Mouse (Mus musculus): ENCODE measurements around the gene Tspan9. TPM values are rescaled to one million over a fixed set of nuclear protein-coding genes. Genes with fewer than 3 reads are reported as not detected.

Tspan9 gene
- polyA plus RNA-seq, 1 experiment: 107 TPM

GRCm38 (mm10) chr6:128047671-128048070 lies 95.7 kb downstream of the Tspan9 start:
- H3K27ac ChIP-seq (ENCODE audit: insufficient read depth, low read depth, low read length): no peak overlapping the region
- H3K36me3 ChIP-seq (ENCODE audit: control insufficient read depth, insufficient read depth, low read length): no peaks in the 10 kb centered on the region
- H3K27me3 ChIP-seq (replicated peaks; ENCODE audit: control insufficient read depth, insufficient read depth, low read length): no peaks in the 10 kb centered on the region
- DNase-seq: no peak
- 0 out of 2 replicates have a peak, but pooled peaks cover 2% of the 10 kb centered on the region for H3K4me1 ChIP-seq (ENCODE audit: control insufficient read depth, insufficient read depth, low read length)
- no peak overlapping the region for H3K4me3 ChIP-seq (ENCODE audit: insufficient read depth, low read depth, low read length)
- TF ChIP-seq POLR2A (IDR thresholded peaks at IDR 0.05; ENCODE audit: low read depth, low read length) (no peak), CTCF (conservative IDR thresholded peaks at IDR 0.05; ENCODE audit: insufficient read depth, insufficient read length, low read depth, low read length) (no peak)
- WGBS: 70% methylated on average over 7 of the region's 7 CpGs

- no peak for TF ChIP-seq CTCF (conservative IDR thresholded peaks at IDR 0.05; ENCODE audit: insufficient read depth, insufficient read length, low read depth, low read length)
- TF ChIP-seq POLR2A (IDR thresholded peaks at IDR 0.05; ENCODE audit: low read depth, low read length): no peak
- WGBS: 83% methylated on average over 8 of the region's 8 CpGs
- Histone ChIP-seq H3K4me3 (ENCODE audit: insufficient read depth, low read depth, low read length) (no peak overlapping the region), H3K36me3 (ENCODE audit: control insufficient read depth, insufficient read depth, low read length) (no peaks in the 10 kb centered on the region), H3K27me3 (replicated peaks; ENCODE audit: control insufficient read depth, insufficient read depth, low read length) (no peaks in the 10 kb centered on the region), H3K4me1 (ENCODE audit: control insufficient read depth, insufficient read depth, low read length) (0 out of 2 replicates have a peak, but pooled peaks cover 2% of the 10 kb centered on the region), H3K27ac (ENCODE audit: insufficient read depth, low read depth, low read length) (no peak overlapping the region)
- no peak for DNase-seq
These were observed 96.2 kb downstream of the Tspan9 start for GRCm38 (mm10) chr6:128047239-128047638.

GRCm38 (mm10) chr6:128046799-128047198 lies 96.6 kb downstream of the Tspan9 start:
- WGBS: 80% methylated on average over 6 of the region's 6 CpGs
- no peaks in the 10 kb centered on the region for H3K27me3 ChIP-seq (replicated peaks; ENCODE audit: control insufficient read depth, insufficient read depth, low read length)
- 0 out of 2 replicates have a peak, but pooled peaks cover 2% of the 10 kb centered on the region for H3K4me1 ChIP-seq (ENCODE audit: control insufficient read depth, insufficient read depth, low read length)
- TF ChIP-seq CTCF (conservative IDR thresholded peaks at IDR 0.05; ENCODE audit: insufficient read depth, insufficient read length, low read depth, low read length) (no peak), POLR2A (IDR thresholded peaks at IDR 0.05; ENCODE audit: low read depth, low read length) (no peak)
- H3K4me3 ChIP-seq (ENCODE audit: insufficient read depth, low read depth, low read length): no peak overlapping the region
- DNase-seq: no peak
- no peaks in the 10 kb centered on the region for H3K36me3 ChIP-seq (ENCODE audit: control insufficient read depth, insufficient read depth, low read length)
- no peak overlapping the region for H3K27ac ChIP-seq (ENCODE audit: insufficient read depth, low read depth, low read length)

DNA sequence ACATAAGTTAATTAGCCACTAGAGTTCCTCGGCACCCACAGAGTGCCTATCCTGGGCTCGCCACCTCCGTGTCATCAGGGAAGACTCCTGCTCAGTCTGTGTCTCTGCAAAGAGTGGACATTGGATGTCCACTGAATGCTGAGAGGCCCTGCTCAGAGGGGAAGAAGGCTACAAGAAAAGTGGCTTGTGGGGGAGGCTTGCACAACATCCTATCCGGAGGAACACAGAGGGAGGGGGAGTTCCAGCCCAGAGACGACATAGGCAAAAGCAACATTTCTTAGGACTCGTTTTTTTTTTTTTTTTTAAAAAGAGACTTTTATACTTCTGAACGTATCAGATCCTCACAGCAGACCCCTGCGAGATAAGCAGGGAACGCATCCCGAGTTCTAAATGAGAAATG lies 98.7 kb downstream of the Tspan9 start:
- H3K27me3 ChIP-seq (replicated peaks; ENCODE audit: control insufficient read depth, insufficient read depth, low read length): no peaks in the 10 kb centered on the region
- H3K27ac ChIP-seq (ENCODE audit: insufficient read depth, low read depth, low read length): no peak overlapping the region
- H3K36me3 ChIP-seq (ENCODE audit: control insufficient read depth, insufficient read depth, low read length): no peaks in the 10 kb centered on the region
- TF ChIP-seq POLR2A (IDR thresholded peaks at IDR 0.05; ENCODE audit: low read depth, low read length) (no peak), CTCF (conservative IDR thresholded peaks at IDR 0.05; ENCODE audit: insufficient read depth, insufficient read length, low read depth, low read length) (no peak)
- H3K4me3 ChIP-seq (ENCODE audit: insufficient read depth, low read depth, low read length): no peak overlapping the region
- no peak for DNase-seq
- H3K4me1 ChIP-seq (ENCODE audit: control insufficient read depth, insufficient read depth, low read length): 0 out of 2 replicates have a peak, but pooled peaks cover 2% of the 10 kb centered on the region
- WGBS: 57% methylated on average over 10 of the region's 10 CpGs

- H3K27ac ChIP-seq (ENCODE audit: insufficient read depth, low read depth, low read length): no peak overlapping the region
- H3K27me3 ChIP-seq (replicated peaks; ENCODE audit: control insufficient read depth, insufficient read depth, low read length): no peaks in the 10 kb centered on the region
- no peak for DNase-seq
- 57% methylated on average over 6 of the region's 6 CpGs for WGBS
- H3K4me3 ChIP-seq (ENCODE audit: insufficient read depth, low read depth, low read length): no peak overlapping the region
- H3K36me3 ChIP-seq (ENCODE audit: control insufficient read depth, insufficient read depth, low read length): no peaks in the 10 kb centered on the region
- TF ChIP-seq POLR2A (IDR thresholded peaks at IDR 0.05; ENCODE audit: low read depth, low read length): no peak
- TF ChIP-seq CTCF (conservative IDR thresholded peaks at IDR 0.05; ENCODE audit: insufficient read depth, insufficient read length, low read depth, low read length): no peak
- no peaks in the 10 kb centered on the region for H3K4me1 ChIP-seq (ENCODE audit: control insufficient read depth, insufficient read depth, low read length)
These were observed 99.9 kb downstream of the Tspan9 start for GRCm38 (mm10) chr6:128043486-128043885.

DNA sequence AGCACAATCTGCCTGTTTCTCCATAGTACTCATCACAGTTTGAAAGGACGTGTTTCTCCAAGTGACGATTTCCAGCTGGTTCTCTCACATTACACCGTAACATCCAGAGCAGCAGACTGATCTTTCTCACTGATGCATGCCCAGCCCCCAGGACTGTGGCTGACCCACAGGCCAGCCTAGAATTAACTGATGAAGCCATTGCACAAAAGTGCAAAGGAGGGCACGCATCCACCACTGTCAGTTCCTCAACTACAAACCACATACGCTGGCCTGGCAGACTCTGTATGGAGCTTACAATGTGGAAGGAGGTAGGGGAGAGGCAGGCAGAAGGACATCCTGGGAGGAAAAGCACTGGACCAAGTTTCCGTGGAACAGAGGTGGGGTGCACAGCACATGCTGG lies 101.6 kb downstream of the Tspan9 start:
- no peak for DNase-seq

GRCm38 (mm10) chr6:128039077-128039766 lies 104.2 kb downstream of the Tspan9 start:
- TF ChIP-seq CTCF (conservative IDR thresholded peaks at IDR 0.05; ENCODE audit: insufficient read depth, insufficient read length, low read depth, low read length) (no peak), POLR2A (IDR thresholded peaks at IDR 0.05; ENCODE audit: low read depth, low read length) (no peak)
- H3K36me3 ChIP-seq (ENCODE audit: control insufficient read depth, insufficient read depth, low read length): no peaks in the 10 kb centered on the region
- no peak overlapping the region for H3K27ac ChIP-seq (ENCODE audit: insufficient read depth, low read depth, low read length)
- DNase-seq: no peak
- no peak overlapping the region for H3K4me3 ChIP-seq (ENCODE audit: insufficient read depth, low read depth, low read length)
- no peaks in the 10 kb centered on the region for H3K27me3 ChIP-seq (replicated peaks; ENCODE audit: control insufficient read depth, insufficient read depth, low read length)
- H3K4me1 ChIP-seq (ENCODE audit: control insufficient read depth, insufficient read depth, low read length): peaks cover 4% of the 10 kb centered on the region
- 72% methylated on average over 9 of the region's 9 CpGs for WGBS

More for the DNA sequence above, 101.6 kb downstream of the Tspan9 start:
- no peak for TF ChIP-seq CTCF (conservative IDR thresholded peaks at IDR 0.05; ENCODE audit: insufficient read depth, insufficient read length, low read depth, low read length)
- TF ChIP-seq POLR2A (IDR thresholded peaks at IDR 0.05; ENCODE audit: low read depth, low read length): no peak
- WGBS: 63% methylated on average over 6 of the region's 6 CpGs
- no peak overlapping the region for H3K4me3 ChIP-seq (ENCODE audit: insufficient read depth, low read depth, low read length)
- no peaks in the 10 kb centered on the region for H3K4me1 ChIP-seq (ENCODE audit: control insufficient read depth, insufficient read depth, low read length)
- no peaks in the 10 kb centered on the region for H3K27me3 ChIP-seq (replicated peaks; ENCODE audit: control insufficient read depth, insufficient read depth, low read length)
- H3K27ac ChIP-seq (ENCODE audit: insufficient read depth, low read depth, low read length): no peak overlapping the region
- H3K36me3 ChIP-seq (ENCODE audit: control insufficient read depth, insufficient read depth, low read length): no peaks in the 10 kb centered on the region

Measured in kidney, adult 2 months (tissue).